Mouse (Mus musculus) hindbrain, embryonic 15.5 days (tissue): ENCODE data around the gene Col1a2. TPM values are rescaled to one million over a fixed set of nuclear protein-coding genes. Genes with fewer than 3 reads are reported as not detected.

Experiments
- ATAC-seq: fragments of 200-750 bp; cut with Nextera tagmentation; 2 replicates; pipeline ENCODE4 v1.8.0; 2017; ENCODE audit warnings: low read depth, moderate number of reproducible peaks, moderate TSS enrichment; ENCODE audit not compliant: low FRiP score
- H3K27ac ChIP-seq: fragments of 300-500 bp; sonication (generic); replicated peaks from 2 replicates; pipeline ENCODE4 v1.5.1; 2015; ENCODE audit warnings: mild to moderate bottlenecking, inconsistent platforms
- H3K27me3 ChIP-seq: fragments of 300-500 bp; sonication (generic); 2 replicates; pipeline ENCODE4 v1.6.1; 2015; ENCODE audit warnings: control low read depth, inconsistent platforms
- H3K36me3 ChIP-seq: fragments of 300-500 bp; sonication (generic); 2 replicates; pipeline ENCODE4 v1.6.1; 2015; ENCODE audit warnings: control low read depth, inconsistent platforms
- H3K4me1 ChIP-seq: fragments of 300-500 bp; sonication (generic); replicated peaks from 2 replicates; pipeline ENCODE4 v1.6.1; 2015; ENCODE audit warnings: control low read depth, inconsistent platforms
- H3K4me2 ChIP-seq: fragments of 300-500 bp; sonication (generic); 2 replicates; pipeline ENCODE4 v1.6.1; 2015; ENCODE audit warnings: moderate library complexity, mild to moderate bottlenecking, inconsistent platforms
- H3K4me3 ChIP-seq: fragments of 300-500 bp; sonication (generic); 2 replicates; pipeline ENCODE4 v1.5.1; 2015; ENCODE audit warnings: mild to moderate bottlenecking, inconsistent platforms
- H3K9ac ChIP-seq: fragments of 300-500 bp; sonication (generic); 2 replicates; pipeline ENCODE4 v1.6.1; 2015; ENCODE audit warnings: inconsistent platforms
- H3K9me3 ChIP-seq: fragments of 300-500 bp; sonication (generic); 2 replicates; pipeline ENCODE4 v1.6.1; 2016; ENCODE audit warnings: control low read depth, inconsistent platforms
- WGBS: fragments of 180-500 bp; shearing (Covaris S2); methylation state at CpG from one replicate; pipeline ENCODE4 v1.1.7; 2015; 5-methylcytosine and 5-hydroxymethylcytosine counted together
- polyA plus RNA-seq: library from polyadenylated mRNA; unstranded; fragments of >200 nt; fragmentation: Nextera tagmentation; extraction: Ambion mirVana; gene quantifications from 2 replicates; pipeline ENCODE4 v1.2.1, GENCODE M21; 2015

Gene Col1a2
- polyA plus RNA-seq, 1 experiment from 2014 or later: 118 TPM

GRCm38 (mm10) chr6:4493666-4494065 is 10.9 kb upstream of the Col1a2 start:
- Histone ChIP-seq H3K9me3 (no peaks in the 10 kb centered on the region), H3K9ac (no peak overlapping the region), H3K4me2 (no peak overlapping the region), H3K27me3 (no peaks in the 10 kb centered on the region), H3K4me1 (no peaks in the 10 kb centered on the region), H3K36me3 (no peaks in the 10 kb centered on the region), H3K4me3 (no peak overlapping the region), H3K27ac (no peak overlapping the region)
- whole genome bisulfite sequencing: 78% methylated on average over 2 of the region's 2 CpGs
- no peak for ATAC-seq

- no peak overlapping the region for H3K4me2 ChIP-seq
- H3K9ac ChIP-seq: no peak overlapping the region
- 100% methylated on average over 1 of the region's 1 CpGs for WGBS
- ATAC-seq: no peak
- no peaks in the 10 kb centered on the region for H3K4me1 ChIP-seq
- H3K4me3 ChIP-seq: no peak overlapping the region
- H3K27ac ChIP-seq: no peak overlapping the region
- H3K27me3 ChIP-seq: no peaks in the 10 kb centered on the region
- no peaks in the 10 kb centered on the region for H3K36me3 ChIP-seq
- H3K9me3 ChIP-seq: no peaks in the 10 kb centered on the region
These were observed 8.2 kb upstream of the Col1a2 start for GRCm38 (mm10) chr6:4496428-4496827.

DNA sequence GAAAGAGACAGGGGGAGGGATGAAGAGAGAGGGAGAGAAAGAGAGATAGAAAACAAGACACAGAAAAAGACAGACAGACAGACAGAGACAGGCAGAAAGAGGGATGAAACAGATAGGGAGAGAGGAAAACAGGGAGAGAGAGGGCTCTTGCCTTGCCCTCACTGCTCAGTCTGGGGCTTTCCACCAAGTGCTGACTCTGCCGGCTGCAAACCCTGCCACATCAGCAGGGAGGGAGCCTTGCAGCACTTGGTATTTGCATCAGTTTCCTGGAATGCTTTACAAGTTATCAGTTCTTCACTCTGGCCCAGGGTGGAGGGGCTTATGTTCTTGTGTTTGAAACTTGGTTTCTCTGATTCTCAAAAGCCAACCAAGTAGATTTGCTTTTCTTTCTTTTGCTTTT is 1.5 kb upstream of the Col1a2 start:
- no peak for ATAC-seq
- Histone ChIP-seq H3K36me3 (no peaks in the 10 kb centered on the region), H3K9ac (no peak overlapping the region), H3K4me1 (peaks cover 8% of the 10 kb centered on the region), H3K27ac (no peak overlapping the region), H3K9me3 (no peaks in the 10 kb centered on the region), H3K4me2 (no peak overlapping the region), H3K27me3 (peaks cover 10% of the 10 kb centered on the region; the same call in 1 of the 2 replicates), H3K4me3 (no peak overlapping the region)
- WGBS: 5% methylated on average over 1 of the region's 1 CpGs

GRCm38 (mm10) chr6:4505158-4505997 is 764 bp downstream of the Col1a2 start:
- no peak overlapping the region for H3K27ac ChIP-seq
- H3K4me3 ChIP-seq: peak overlapping the region; percentile 31
- WGBS: under 1% methylated on average over 31 of the region's 31 CpGs
- H3K27me3 ChIP-seq: peaks cover 10% of the 10 kb centered on the region; the same call in 1 of the 2 replicates
- no peaks in the 10 kb centered on the region for H3K9me3 ChIP-seq
- H3K9ac ChIP-seq: no peak overlapping the region
- no peaks in the 10 kb centered on the region for H3K36me3 ChIP-seq
- peak overlapping the region; percentile 60 for H3K4me2 ChIP-seq
- ATAC-seq: peak; percentile 77
- H3K4me1 ChIP-seq: peaks cover 8% of the 10 kb centered on the region

DNA sequence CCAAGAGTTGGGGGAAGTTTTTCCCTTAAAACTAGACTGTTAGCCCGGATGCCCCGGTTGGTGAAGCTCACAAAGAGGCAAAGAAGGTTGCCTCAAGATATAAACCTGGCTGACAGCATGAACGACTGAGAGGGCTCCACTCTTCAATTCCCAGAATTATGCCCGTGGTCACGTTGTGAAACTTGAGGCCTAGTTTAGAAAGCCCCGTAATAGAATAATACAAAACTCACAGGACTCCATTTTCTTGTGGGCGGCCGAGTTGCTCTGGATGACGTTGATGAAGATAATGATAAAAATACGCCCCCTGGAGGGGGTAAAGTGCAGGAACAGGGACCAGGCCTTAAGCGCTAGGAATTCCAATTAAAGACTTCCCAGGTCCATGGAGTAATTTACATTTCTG is 1.5 kb downstream of the Col1a2 start:
- peak overlapping the region; percentile 31 for H3K4me3 ChIP-seq
- no peaks in the 10 kb centered on the region for H3K9me3 ChIP-seq
- H3K27me3 ChIP-seq: peaks cover 10% of the 10 kb centered on the region; the same call in 1 of the 2 replicates
- no peak overlapping the region for H3K9ac ChIP-seq
- H3K27ac ChIP-seq: no peak overlapping the region
- H3K36me3 ChIP-seq: no peaks in the 10 kb centered on the region
- ATAC-seq: no peak
- peak overlapping the region; percentile 60 for H3K4me2 ChIP-seq
- peaks cover 8% of the 10 kb centered on the region for H3K4me1 ChIP-seq
- 10% methylated on average over 11 of the region's 11 CpGs for WGBS

DNA sequence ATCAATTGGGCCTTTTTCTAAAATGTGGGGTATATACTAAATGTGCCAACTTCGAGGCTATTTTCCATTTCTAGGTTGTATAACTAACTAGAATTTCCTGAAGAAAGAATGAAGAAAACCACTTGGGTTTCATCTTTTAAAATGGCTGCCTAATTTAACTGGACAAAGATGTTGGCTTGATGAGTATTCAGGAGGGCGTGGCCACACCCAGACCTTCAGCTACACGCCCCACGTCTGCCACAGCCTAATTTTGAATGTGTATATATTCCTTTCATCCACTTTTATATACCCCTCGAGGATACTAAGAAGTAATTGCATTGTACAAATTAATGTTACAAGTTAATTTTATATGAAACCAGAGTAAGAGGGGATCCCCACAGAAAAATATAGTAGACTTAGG is 2.2 kb downstream of the Col1a2 start:
- WGBS: 80% methylated on average over 5 of the region's 5 CpGs
- no peaks in the 10 kb centered on the region for H3K36me3 ChIP-seq
- H3K4me3 ChIP-seq: 0 out of 2 replicates have a peak overlapping the region, but pooled peaks have one; percentile 31
- no peak overlapping the region for H3K9ac ChIP-seq
- H3K4me1 ChIP-seq: peaks cover 8% of the 10 kb centered on the region
- peaks cover 10% of the 10 kb centered on the region; the same call in 1 of the 2 replicates for H3K27me3 ChIP-seq
- no peak for ATAC-seq
- H3K4me2 ChIP-seq: no peak overlapping the region
- H3K27ac ChIP-seq: no peak overlapping the region
- H3K9me3 ChIP-seq: no peaks in the 10 kb centered on the region

GRCm38 (mm10) chr6:4507323-4507722 is 2.7 kb downstream of the Col1a2 start:
- no peak overlapping the region for H3K4me3 ChIP-seq
- H3K9me3 ChIP-seq: no peaks in the 10 kb centered on the region
- H3K9ac ChIP-seq: no peak overlapping the region
- no peaks in the 10 kb centered on the region for H3K36me3 ChIP-seq
- peaks cover 8% of the 10 kb centered on the region for H3K4me1 ChIP-seq
- peaks cover 10% of the 10 kb centered on the region; the same call in 1 of the 2 replicates for H3K27me3 ChIP-seq
- H3K4me2 ChIP-seq: no peak overlapping the region
- 87% methylated on average over 1 of the region's 1 CpGs for WGBS
- H3K27ac ChIP-seq: no peak overlapping the region
- ATAC-seq: no peak

DNA sequence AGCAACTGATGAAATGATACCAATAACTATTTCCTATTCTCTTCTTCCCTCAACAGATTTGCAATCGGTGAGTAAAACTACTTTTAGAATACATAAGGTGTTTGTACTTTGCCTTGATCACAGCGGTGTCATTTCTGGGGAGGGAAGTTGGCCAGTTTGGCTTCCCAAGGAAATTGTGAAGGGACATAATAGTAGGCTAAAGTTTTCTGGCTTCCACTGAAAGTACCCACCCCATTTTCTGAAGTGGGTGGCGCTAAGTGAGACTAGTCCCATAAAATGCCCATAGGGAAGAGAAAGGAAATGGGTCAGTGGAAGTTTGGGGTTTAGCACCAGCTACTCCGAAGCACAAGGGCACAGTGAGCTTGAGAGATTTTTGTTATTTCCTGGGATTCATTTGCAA is 3.7 kb downstream of the Col1a2 start:
- Histone ChIP-seq H3K4me2 (no peak overlapping the region), H3K27me3 (peaks cover 10% of the 10 kb centered on the region; the same call in 1 of the 2 replicates), H3K9ac (no peak overlapping the region), H3K36me3 (no peaks in the 10 kb centered on the region), H3K4me3 (no peak overlapping the region), H3K27ac (no peak overlapping the region), H3K4me1 (peaks cover 8% of the 10 kb centered on the region), H3K9me3 (no peaks in the 10 kb centered on the region)
- 84% methylated on average over 4 of the region's 4 CpGs for whole genome bisulfite sequencing
- ATAC-seq: no peak

DNA sequence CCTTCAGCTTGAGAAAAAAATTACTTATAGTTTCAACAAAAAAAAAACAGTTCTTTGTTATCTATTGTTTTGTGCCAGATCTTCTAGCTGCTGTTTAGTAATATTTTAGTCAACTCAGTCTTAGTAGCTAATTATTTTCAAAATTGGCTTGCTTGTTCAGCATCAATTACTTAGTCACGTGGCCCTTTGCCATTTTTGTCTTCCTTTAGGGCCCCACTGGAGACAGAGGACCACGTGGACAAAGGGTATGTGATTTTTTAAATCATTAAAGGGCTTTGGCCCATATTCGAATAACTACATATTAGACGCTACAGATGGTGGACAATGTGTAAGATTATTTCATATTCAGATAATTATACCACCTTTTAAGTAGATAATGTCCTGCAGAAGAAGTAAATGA is 4.8 kb downstream of the Col1a2 start:
- peaks cover 8% of the 10 kb centered on the region; the same call in 1 of the 2 replicates for H3K27me3 ChIP-seq
- no peaks in the 10 kb centered on the region for H3K36me3 ChIP-seq
- H3K9me3 ChIP-seq: no peaks in the 10 kb centered on the region
- 75% methylated on average over 4 of the region's 4 CpGs for WGBS
- no peak overlapping the region for H3K9ac ChIP-seq
- H3K4me3 ChIP-seq: no peak overlapping the region
- no peak overlapping the region for H3K27ac ChIP-seq
- H3K4me1 ChIP-seq: peaks cover 8% of the 10 kb centered on the region
- no peak overlapping the region for H3K4me2 ChIP-seq
- no peak for ATAC-seq

- 91% methylated on average over 2 of the region's 2 CpGs for WGBS
- no peak for ATAC-seq
- H3K4me3 ChIP-seq: no peak overlapping the region
These were observed 10.1 kb downstream of the Col1a2 start for GRCm38 (mm10) chr6:4514671-4515070.

GRCm38 (mm10) chr6:4521031-4521430 is 16.4 kb downstream of the Col1a2 start:
- Histone ChIP-seq H3K9me3 (no peaks in the 10 kb centered on the region), H3K27me3 (no peaks in the 10 kb centered on the region), H3K4me2 (no peak overlapping the region), H3K36me3 (no peaks in the 10 kb centered on the region), H3K27ac (no peak overlapping the region), H3K4me1 (no peaks in the 10 kb centered on the region), H3K9ac (no peak overlapping the region), H3K4me3 (no peak overlapping the region)
- 90% methylated on average over 3 of the region's 3 CpGs for WGBS
- ATAC-seq: no peak

More at GRCm38 (mm10) chr6:4514671-4515070, 10.1 kb downstream of the Col1a2 start:
- Histone ChIP-seq H3K36me3 (no peaks in the 10 kb centered on the region), H3K27ac (no peak overlapping the region), H3K27me3 (no peaks in the 10 kb centered on the region), H3K9ac (no peak overlapping the region), H3K9me3 (no peaks in the 10 kb centered on the region), H3K4me1 (no peaks in the 10 kb centered on the region), H3K4me2 (no peak overlapping the region)

GRCm38 (mm10) chr6:4528439-4528838 is 23.8 kb downstream of the Col1a2 start:
- Histone ChIP-seq H3K4me2 (no peak overlapping the region), H3K36me3 (no peaks in the 10 kb centered on the region), H3K9me3 (no peaks in the 10 kb centered on the region), H3K4me3 (no peak overlapping the region), H3K4me1 (no peaks in the 10 kb centered on the region), H3K27me3 (no peaks in the 10 kb centered on the region), H3K27ac (no peak overlapping the region), H3K9ac (no peak overlapping the region)
- no peak for ATAC-seq
- WGBS: 58% methylated on average over 7 of the region's 7 CpGs
